Mouse (Mus musculus) heart, adult 11 months (tissue): ENCODE results near the gene Rbfox3.

Source experiments
- DNase-seq: peaks from one replicate; pipeline ENCODE4 v3.0.0; 2022

The Rbfox3 gene

DNA sequence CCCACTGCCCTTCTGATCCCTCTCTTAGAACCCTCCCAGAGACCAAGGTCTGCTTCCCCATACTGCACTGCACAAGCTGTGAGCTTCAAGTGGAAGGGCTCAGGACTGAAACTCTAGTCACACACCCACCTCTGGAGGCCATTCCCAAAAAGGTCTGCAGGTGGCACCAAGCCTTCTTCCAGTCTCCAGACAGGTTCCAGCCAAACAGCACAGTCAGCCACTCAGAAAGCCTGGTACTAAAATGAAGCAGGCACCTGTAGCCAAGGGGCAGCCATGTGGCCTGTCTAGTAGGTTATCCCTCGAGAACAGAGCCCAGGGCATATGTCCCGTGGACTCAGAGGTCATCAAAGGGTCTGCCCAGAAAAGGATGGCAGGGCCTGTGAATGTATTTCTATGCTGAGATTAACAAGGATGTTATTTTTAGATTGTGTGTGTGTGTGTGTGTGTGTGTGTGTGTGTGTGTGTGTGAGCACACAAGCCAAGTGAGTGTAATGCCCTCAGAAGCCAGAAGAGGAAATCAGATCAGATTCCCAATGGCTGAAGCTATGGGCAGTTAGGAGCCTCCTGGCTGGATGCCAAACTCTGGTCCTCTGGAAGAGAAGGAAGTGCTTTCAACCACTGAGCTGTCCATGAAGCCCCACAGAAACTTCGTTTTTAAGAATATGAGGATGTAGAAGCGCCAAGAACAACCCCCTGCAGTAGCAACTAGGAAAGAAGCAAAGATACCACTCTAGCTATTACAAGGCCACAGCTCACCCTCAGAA lies at the start of gene Rbfox3:
TSS of gene Rbfox3 (minus strand) at position 291 of the 764 bp plus-strand sequence.
- no peak for DNase-seq

DNA sequence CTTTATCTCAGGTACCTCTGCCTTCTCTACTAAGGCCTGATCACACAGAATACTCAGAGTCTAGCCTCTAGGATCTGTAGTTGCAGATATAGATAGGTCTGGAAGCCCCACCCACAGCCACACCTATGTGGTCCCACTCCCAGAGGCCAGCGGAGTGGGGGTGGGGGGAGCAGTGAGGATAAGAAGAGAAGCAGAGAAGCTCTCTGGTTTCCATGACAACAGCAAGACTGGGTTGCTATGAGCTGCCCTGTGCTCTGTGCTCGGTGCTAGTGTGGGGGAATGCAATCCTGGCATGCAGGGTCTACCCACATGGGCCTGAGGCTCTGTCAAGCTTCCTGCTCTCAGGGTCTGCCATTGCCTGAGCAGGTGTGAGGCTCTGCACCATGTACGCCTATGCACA lies 49.3 kb upstream of the Rbfox3 start:
- DNase-seq: no peak

DNA sequence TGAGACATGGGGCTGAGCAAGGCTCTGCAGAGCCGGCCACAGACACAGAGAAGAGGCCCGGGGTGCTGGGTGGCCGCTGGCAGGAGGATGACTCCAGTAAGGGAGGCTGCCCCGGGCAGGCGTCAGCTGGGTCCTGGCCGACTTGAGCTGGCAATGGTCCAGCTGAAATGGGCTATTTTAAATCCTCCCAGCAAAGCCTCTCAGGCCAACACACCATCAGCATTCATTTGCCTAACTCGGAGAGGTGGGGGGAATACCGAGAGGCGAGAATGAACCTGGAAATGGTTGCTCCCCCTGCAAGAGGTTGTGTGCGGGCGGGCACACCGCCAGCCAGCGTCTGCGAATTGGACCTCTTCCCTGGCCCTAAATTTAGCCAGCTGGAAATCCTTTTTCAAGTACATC lies 45.7 kb upstream of the Rbfox3 start:
- peak; percentile 96 for DNase-seq

DNA sequence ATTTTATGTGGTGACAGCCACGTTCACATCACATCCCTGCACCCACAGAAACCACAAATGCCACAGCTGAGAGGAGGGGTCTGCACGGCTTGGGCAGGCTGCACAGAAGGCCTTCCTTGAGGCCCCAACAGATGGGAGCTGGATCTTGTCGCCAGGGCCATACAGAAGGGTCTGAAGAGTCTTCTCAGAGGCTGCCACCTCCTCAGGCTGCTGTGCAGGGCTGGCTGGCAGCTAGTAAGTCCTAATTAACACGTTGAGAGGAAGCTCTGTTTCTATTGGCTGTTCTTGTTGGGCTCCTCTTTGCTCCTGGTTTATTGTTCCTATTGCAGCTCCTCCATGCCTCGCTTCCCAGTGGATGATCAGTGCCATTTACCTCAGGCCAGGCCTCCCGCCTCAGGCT lies 43.6 kb upstream of the Rbfox3 start:
- no peak for DNase-seq

DNA sequence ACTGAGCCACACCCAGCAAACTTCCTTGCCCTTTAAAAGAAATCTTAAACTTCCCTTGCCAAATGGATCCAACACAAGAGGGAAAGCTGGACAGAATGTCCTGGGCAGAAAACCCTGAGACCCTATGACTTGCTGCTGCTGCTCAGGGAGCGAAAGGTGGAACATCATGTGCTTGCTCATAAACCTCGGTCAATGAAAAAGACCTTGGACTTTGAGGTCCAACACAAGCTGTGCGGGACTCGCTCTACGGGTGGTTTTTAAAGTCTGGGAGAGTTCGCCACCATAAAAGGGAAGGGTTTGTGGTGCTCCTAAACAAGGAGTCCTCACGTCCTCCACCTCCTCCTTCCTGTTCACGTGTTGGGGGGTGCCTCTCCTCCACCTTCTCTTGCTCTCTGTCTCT lies 34.5 kb upstream of the Rbfox3 start:
- no peak for DNase-seq

DNA sequence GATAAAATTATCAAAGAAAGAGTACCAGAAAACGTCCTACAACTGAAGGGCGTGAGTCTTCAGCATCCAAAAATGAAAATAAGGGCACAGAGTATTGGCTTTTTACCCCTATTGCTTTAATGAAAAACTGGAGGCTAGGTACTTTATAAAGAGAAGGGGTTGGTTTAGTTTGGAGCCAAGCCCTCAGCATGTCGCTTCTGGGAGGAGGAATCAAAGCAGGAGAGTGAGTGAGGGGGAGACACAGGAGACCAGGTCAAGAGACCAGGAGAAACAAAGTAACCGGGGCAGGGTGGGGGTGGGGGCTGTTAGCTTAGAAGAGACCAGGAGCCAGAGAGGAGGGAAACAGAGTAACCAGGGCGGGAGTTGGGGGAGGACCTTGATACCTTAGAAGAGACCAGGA lies 29.9 kb upstream of the Rbfox3 start:
- DNase-seq: no peak

DNA sequence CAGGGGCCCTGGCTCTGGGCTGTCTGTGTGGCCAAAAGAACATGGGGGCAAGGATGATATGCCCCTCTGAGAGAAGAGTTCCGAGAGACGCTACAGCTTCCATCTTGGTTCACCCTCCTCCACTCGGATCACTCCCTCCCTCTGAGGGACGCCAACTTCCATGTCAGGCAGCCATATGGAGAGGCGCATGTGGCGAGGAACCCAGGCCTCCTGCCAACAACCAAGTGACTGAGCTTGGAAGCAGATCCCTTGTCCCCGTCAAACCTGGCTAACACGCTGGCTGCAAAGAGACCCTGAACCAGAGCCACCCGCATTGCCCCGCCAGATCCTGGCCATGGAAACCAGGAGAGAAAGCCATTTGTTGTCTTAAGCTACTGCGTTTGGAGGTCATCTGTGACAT lies 29.1 kb upstream of the Rbfox3 start:
- no peak for DNase-seq

DNA sequence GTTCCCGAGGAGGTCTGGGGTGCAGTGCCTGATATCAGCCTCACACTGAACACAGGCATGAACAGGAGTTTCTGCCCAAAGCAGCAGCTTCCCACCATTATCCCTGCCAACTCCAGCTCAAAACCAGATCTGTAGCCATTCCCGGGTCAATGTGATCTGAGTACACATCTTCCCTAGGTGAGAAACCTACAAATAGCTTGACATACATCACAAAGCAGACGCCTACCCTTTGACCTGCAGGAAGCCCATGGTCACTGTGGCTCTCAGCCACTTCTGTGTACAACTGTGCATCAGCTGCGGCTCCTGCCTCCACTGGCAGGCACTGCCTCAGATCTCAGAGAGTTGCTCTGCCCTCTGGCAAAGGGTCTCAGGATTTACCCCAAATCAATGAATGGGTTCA lies 28.3 kb upstream of the Rbfox3 start:
- no peak for DNase-seq

DNA sequence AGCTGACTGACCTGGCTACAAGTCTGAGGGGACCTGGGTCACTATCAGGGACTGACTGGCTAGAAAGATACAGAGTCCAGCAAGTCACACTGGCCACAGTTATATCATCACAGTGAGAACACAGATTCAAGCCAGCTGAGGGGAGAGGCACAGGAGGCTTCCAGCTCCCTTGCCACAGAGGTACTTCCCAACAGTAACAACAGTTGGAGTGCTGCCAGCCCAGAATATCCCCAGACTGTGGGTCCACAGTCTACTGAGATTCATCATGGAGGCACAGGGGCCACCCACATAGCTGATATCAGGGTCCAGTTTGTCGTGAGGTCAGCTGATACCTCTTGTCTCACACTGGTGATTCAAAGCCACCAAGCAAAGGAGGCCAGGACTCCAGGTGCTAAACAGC lies 23.5 kb upstream of the Rbfox3 start:
- DNase-seq: no peak

DNA sequence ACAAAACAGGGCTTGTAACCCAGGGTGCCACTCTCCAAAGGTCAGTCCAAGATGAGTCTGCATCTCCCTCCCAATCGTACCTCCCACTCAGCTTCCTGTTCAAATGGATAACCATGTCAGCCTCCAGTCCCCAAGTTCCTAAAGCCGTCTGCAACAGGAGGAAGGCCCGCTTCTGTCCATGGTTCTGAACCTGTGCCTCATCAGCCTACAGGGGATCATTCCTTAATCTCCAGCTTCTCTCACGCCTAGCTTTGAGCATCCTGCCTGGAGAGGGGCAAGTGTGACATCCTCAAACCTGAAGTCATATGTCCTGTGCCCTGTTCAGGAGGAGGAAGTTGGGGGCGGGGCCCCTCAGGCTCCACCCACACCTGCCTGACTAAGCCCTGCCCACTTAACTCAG lies 15.7 kb upstream of the Rbfox3 start:
- no peak for DNase-seq

DNA sequence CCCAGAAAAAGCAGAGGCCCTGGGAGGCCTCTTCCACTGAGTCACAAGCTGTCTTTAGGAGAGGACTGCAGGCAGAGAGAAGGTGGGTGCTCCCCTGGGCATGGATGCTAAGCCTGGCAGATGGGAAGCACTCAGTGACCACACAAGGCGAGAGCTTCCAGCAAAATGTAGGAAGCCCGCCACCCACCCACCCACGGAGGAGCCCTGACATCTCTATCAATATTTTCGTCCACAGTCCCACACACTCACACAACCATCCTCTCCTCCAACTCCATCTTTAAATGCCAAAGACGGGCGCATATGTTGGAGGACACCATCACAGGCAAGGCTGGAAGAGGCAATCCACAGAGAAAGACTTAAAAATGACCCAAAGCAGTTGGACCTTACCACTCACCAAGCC lies 10.5 kb upstream of the Rbfox3 start:
- no peak for DNase-seq

DNA sequence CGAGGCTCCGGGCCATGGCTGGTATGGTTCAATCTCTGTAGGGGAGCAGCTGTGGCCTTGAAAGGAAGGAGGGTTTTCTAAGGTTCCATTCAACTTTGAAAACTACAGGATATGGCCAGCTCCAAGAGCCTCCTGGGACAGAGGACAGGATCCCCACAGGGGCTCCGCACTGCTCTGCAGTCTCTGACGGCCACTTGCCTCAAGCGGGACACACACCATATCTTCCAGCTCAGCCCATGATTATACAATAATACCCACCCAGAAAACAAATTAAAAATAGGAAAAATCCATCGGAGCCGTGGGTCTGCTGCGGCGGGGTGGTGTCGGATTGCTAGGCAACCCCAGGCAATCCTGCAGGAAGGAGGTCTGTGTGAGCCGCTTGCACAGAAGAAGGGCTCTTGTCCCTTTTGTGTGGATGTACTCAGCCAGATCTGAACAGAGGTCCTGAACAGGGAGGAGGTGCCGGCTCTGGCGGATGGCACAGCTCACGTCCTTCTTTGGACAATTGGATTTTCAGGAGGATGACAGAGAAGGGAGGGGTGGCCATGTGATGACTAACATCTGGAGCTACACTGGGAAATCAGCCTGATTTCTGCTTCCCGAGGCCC lies 5.1 kb upstream of the Rbfox3 start:
- DNase-seq: no peak

DNA sequence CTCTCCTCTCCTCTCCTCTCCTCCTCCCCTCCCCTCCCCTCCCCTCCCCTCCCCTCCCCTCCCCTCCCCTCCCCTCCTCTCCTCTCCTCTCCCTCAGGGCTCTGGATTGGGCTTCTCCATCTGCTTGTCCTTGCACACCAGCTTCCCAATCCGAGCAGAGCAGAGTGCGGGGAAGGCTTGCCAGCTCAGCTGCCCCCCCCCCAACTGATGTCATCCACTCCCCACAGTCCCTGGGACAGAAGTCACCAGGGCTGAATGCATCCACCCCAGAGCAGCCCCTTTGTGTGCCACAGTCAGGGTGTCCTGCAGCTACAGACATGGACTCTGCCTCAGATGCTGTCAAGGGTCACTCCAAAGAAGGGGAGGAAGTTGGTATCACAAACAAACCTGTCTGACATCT lies 4.5 kb upstream of the Rbfox3 start:
- no peak for DNase-seq

DNA sequence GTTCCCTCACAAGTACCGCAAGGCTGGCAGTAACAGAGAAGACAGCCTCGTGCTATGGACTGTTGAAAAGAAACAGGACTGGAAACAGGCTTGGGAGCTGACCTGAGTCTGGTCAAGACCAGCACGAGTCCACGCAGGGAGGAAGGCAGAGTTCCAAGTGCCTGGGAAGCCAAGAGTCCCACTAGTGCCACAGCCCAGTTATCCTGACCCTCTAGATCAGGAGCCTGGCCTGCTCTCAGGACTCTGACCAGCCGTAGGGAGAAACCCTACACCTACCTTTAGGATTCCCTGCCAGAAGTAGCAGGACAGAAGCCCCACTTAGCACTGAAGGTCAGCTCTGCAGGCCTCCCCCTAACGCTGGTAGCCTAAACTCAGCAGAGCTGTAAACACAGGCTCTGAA lies 1.3 kb upstream of the Rbfox3 start:
- DNase-seq: no peak

DNA sequence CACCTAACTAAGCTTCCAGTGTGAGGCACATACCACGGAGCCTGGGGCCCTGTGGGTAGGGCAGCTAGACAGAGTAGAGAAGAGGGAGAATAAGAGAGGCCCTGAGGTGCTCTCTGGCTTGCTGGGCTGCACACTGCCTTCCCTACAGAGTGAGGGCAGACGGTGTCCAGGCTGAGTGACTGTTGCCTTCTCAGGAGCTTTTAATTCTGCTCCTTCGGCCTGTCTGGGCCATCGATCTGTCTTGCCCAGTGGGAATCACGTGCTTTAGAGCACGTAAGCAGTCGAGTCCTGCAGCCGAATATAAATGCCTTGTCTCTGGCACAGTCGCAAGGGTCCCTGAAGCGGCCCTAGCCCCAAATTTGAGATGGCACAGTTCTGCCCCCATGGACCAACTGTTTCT lies 641 bp downstream of the Rbfox3 start:
- no peak for DNase-seq

DNA sequence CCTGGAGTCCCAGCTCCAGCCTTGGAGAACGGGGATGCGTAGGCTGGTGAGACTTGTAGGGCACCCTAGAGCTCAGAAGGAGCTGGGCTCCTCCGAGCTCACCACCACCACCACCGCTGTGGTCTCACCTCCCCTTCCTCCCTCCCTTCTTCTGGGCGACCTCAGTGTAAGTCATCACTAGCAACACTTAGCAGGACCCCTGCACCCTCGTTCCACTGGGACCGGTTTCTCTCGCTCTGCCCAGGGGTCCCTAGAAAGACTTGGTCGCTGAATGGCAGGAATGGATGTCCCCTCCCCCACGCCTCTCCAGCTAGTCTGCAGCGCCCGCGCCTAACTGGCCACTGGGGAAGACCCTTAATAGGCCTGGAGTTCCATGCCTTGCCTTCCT lies 1.6 kb downstream of the Rbfox3 start:
- DNase-seq: no peak

DNA sequence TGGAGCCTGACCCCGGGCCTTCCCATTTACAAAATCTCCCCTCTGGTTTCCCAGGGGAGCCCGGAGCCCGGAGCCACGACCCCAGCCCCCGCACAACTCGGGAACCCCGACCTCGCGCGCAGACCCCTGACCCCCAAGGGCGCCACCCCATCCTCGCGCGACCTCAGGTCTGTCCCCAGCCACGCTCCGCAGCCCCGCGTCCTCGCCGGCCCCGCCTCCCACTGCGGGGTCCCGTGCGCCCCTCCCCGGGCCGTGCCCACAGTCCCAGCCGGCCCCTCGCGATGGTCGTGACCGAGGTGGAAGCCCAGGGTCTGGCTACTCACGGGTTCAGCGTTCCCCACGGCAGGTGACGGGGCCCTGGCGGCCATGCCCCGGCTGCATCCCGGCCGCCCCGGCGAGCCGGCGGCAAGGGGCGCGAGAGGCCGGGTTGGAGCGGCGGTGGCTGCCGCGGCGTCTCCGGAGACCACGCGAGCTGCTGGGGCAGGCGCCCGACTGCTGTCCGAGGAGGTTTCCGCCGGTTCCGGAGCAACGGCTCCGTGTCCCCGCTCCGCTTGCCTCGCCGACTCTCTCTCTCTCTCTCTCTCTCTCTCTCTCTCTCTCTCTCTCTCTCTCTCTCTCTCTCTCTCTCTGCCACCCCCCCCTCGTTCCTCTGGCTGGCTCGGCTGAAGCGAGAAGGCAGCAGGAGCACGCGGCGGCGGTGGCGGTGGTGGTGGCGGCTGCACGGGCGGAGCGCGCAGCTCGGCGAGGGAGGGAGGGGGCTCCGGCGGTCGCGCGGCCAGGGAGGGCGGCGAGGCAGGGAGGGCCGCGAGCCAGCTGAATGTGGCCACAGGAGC lies 2.2 kb downstream of the Rbfox3 start:
- no peak for DNase-seq

DNA sequence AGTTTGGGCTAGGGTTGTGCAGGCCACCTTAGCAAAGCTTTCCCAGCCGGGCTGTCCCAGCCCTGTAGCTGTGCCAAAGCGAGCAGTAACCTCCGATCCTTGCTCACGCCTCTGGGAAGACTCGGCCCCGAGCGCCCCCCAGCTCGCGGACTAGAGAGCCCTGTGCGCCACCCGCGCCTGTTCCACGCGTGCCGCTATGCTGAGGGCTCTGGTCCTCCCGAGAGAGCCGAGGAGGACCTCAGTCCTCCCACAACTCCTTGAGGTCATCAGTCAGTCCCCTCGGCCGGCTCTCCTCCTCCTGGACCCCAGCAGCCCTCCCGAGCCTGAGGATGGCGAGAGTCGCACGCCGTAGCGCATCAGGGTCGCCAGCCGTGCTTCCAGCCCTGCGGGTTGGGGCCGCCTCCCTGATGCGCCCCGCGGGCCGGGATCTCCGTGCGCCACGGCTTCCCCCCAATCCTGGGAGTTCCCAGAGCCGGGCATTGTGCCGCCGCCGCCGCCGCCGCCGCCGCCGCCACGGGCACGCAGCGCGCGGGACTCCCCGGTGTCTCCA lies 2.9 kb downstream of the Rbfox3 start:
- DNase-seq: no peak

DNA sequence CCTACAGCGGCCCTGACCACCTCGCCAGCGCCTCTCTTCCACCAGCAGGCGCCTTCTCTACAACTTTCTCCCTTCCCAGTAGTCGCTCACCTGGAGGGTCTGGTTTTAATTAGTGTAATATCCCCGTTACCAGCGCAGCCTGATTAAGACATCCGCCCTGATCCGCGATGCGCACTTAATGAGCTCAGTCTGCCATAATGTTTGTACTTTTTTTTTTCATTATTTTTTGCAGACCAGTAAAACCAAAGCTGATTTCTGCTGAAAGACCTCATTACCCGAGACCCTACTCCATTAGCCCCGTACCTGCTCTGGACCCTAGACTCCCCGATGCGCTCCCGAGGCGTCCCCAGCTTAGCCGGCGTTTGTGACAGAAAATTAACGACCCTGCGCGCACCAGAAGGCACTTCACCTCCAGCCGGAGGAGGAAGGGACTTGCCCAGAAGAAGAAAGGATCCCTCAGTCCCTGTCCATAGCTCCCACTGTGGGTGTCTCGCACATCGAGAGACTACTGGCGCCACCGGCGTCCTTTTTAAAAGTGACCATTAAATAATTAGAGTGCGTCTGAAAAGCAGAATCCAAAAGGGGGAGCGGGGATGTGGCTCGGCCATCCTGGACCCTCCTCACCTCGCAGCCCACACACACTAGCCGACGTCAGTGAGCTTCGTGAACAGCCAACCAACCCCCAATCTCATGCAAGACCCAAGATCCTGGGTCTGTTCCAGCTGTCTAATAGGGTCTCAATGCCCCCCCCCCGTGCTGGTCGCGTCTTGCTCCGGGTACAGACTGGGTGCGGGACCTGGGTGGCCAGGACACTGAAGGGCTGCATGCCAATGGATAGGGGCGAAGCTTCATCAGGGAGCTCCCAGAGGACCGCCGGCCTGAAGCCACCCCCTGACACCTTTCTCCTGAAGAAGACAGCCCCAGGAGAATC lies 3.7 kb downstream of the Rbfox3 start:
- no peak for DNase-seq

DNA sequence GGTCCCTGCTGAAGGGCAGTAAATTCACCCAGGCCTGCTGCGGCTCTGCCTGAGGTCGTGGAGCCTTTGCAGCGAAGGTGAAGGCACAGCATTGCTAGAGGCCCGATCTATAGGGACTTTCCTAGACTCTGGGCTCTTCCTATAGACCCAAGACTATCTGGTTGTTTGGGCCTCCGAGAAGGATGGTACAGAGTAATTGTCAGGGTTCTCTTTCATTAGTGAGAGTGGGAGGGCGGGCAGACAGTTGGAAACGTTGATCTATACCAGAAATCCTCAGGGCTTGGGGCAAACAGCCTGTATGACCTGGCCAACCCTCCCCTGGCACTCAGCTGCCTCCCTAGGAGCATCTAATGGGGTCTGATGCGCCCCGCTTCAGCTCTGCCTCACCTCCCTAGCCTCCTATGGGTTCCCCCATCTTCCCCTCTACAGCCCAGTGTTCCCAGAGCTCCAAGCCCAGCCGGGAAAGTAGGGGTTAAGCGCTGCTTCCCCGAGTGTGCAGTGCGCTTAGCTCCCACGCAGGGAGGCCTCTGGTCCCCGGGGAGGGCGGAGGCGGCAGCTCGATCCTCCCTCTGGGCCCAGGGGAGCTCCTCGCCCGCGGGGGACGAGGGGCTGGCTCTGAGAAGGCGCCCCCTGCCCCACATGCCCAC lies 4.5 kb downstream of the Rbfox3 start:
- no peak for DNase-seq

DNA sequence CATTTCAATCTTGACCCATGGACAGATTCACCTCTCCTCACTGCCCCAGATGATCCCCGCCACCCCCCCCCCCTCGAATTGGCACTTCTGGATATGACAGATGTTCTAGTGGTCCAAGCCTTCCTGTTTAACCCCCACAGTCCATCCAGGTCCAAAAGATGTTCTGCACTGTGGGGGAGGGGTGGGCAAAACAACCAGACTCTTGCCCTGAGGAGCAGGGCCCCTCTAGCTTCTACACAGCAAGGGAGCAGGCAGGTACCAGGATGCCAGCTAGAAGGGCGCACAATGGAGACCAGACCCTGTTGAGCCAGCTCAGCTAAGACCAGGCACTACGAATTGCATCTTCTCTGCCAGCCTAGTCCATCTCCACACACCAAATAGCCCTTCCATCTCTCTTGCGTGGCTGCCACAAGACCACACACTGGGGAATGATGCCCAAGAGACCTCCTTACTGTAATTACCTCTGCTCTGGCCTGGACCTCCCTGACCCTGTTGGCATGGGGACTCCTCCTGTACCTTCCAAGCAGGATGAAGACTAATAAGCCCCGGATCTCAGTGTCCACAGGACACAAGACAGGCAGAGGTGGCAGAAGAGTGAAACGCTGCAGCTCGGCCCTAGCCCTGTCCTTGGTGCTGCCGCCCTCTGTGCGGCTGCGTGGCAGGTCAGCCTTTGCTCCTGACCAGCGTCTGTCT lies 5.1 kb downstream of the Rbfox3 start:
- DNase-seq: no peak

DNA sequence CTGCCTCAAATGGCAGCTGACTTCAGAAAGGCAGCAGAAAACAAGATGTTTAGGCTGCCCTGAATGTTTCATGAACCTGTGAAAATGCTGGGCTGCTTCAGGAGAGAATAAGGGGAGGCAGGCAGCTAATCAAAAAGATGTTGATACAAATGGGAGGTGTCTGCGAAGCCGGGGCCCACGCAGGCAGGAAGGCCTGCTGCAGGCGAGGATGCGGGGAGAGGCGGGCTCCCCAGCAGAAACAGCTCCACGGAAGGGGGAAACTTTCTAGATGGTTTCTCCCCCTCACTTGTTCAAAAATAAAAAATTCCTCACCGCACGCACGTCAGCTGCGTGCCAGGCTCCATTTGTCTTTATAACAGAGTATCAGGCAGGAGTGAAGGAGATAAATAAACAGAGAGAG lies 5.7 kb downstream of the Rbfox3 start:
- DNase-seq: no peak
